Mouse (Mus musculus) midbrain, embryonic 12.5 days (tissue): ENCODE measurements at regions not wholly inside any gene's neighbourhood (a gene's known extent, or its start where the extent isn't known, plus 50 kb on each side); places are given as distances from the start of the nearest gene placed in this dataset.

ENCODE experiments used
- ATAC-seq: fragments of 200-750 bp; cut with Nextera tagmentation; 2 replicates; pipeline ENCODE4 v1.8.0; 2017; ENCODE audit warnings: low read depth, moderate TSS enrichment, moderate library complexity; ENCODE audit not compliant: low FRiP score
- H3K27ac ChIP-seq: fragments of 300-500 bp; sonication (generic); replicated peaks from 2 replicates; pipeline ENCODE4 v1.5.1; 2016; ENCODE audit warnings: mild to moderate bottlenecking
- H3K27me3 ChIP-seq: fragments of 300-500 bp; sonication (generic); 2 replicates; pipeline ENCODE4 v1.6.1; 2016; ENCODE audit warnings: mild to moderate bottlenecking
- H3K36me3 ChIP-seq: fragments of 300-500 bp; sonication (generic); 2 replicates; pipeline ENCODE4 v1.6.1; 2016
- H3K4me1 ChIP-seq: fragments of 300-500 bp; sonication (generic); 2 replicates; pipeline ENCODE4 v1.6.1; 2016
- H3K4me2 ChIP-seq: fragments of 300-500 bp; sonication (generic); replicated peaks from 2 replicates; pipeline ENCODE4 v1.6.1; 2016; ENCODE audit warnings: mild to moderate bottlenecking, moderate library complexity
- H3K4me3 ChIP-seq: fragments of 300-500 bp; sonication (generic); 2 replicates; pipeline ENCODE4 v1.5.1; 2016; ENCODE audit warnings: mild to moderate bottlenecking
- H3K9ac ChIP-seq: fragments of 300-500 bp; sonication (generic); replicated peaks from 2 replicates; pipeline ENCODE4 v1.6.1; 2016; ENCODE audit warnings: mild to moderate bottlenecking, moderate library complexity
- H3K9me3 ChIP-seq: fragments of 300-500 bp; sonication (generic); 2 replicates; pipeline ENCODE4 v1.6.1; 2016; ENCODE audit warnings: mild to moderate bottlenecking
- WGBS: fragments of 180-500 bp; shearing (Covaris S2); methylation state at CpG from one replicate; pipeline ENCODE4 v1.1.7; 2016; 5-methylcytosine and 5-hydroxymethylcytosine counted together

DNA sequence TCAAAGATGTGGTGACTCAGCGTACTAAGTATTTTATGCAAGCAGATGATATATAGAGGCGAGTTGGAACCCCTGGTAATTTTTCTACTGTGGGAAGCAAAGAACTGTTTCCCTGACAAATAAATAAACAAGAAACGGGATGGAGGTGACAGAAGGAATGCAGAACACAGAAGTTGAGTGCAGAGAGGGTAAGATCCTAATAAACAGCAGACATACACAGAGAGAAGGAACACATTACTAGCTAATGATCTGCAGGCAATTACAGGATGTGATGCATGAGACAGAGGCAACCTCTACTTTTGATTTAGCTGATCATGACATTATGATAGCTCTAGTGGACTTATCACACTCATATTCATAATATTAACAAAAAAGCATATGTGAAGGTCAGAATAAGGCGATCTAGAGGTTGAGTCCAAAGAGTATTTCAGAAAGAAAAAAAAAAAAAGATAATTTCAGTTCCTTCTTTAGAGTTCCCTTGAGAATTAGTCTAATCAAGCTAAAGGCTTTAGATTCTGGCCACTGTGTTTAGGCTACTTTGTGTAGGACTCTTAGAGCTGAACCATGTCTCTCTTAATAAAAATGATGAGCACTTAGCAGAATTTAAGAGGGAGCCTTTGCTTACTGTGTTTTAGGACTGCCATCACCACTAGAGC, 115.9 kb upstream of the Cadps start:
- H3K27me3 ChIP-seq: no peaks in the 10 kb centered on the region
- H3K4me3 ChIP-seq: no peak overlapping the region
- no peaks in the 10 kb centered on the region for H3K9me3 ChIP-seq
- 78% methylated on average over 4 of the region's 4 CpGs for WGBS
- no peaks in the 10 kb centered on the region for H3K36me3 ChIP-seq
- H3K27ac ChIP-seq: no peak overlapping the region
- no peaks in the 10 kb centered on the region for H3K4me1 ChIP-seq
- ATAC-seq: no peak
- no peak overlapping the region for H3K4me2 ChIP-seq
- H3K9ac ChIP-seq: no peak overlapping the region

DNA sequence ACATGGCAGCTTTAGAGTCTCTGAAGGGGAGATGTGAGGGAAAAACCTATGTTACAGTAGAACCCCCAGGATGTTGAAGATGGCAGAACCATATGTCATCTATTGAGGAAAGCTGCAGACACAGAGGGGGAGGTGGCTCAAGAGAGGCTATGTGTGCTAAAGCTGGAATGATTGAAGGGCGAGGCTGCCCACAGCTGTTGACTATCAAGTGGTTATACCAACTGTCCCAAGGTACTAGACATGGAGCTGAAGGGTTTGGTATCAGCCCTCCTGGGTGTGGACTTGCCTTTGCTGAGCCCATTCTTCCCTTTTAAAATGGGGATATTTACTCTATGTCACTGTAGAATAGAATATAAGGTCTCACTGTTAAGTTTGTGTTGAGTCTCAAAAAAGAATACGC, 113.5 kb upstream of the Cadps start:
- 95% methylated on average over 2 of the region's 2 CpGs for WGBS
- H3K36me3 ChIP-seq: no peaks in the 10 kb centered on the region

DNA sequence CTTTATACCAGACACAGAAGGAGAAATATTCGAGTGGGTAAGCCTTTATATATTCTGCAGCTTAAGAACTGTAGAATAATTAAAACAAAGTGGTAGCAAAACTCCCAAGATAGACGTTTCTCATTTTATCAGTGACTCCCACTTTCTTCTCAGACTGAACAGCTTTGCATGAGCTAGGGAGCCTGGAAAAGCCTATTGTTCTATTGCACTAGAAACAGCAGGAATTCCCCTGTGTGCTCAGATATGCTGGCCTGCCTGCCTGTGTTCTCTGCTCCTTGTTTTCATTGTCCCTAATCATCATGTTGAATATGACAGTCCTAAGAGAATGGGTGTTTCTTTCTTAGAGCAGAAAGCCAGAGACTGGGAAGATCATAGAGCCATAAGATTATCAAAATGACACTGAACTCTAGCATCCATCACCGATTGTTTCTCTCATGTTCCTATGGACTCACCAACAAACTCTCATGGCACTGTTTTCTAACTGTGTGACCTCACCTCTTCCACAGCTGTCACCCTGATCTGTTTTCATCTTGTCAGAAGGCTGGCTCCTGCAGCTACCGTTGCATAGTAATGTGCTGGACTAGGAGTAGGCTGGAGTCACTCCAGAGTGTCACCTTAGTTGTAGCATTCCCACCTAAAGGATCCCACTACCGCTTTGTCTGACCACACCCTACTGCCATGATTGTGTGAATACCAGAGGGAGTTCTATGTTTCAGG, 108.9 kb upstream of the Cadps start:
- 46% methylated on average over 5 of the region's 5 CpGs for WGBS
- Histone ChIP-seq H3K36me3 (no peaks in the 10 kb centered on the region), H3K4me2 (no peak overlapping the region), H3K9me3 (no peaks in the 10 kb centered on the region), H3K27me3 (no peaks in the 10 kb centered on the region), H3K4me3 (no peak overlapping the region), H3K27ac (no peak overlapping the region), H3K9ac (no peak overlapping the region), H3K4me1 (peaks cover 6% of the 10 kb centered on the region; the same call in 1 of the 2 replicates)
- ATAC-seq: peak; percentile 44; the same call in 1 of the 2 replicates

More for the DNA sequence above, 113.5 kb upstream of the Cadps start:
- no peak for ATAC-seq
- Histone ChIP-seq H3K27me3 (no peaks in the 10 kb centered on the region), H3K9me3 (no peaks in the 10 kb centered on the region), H3K4me3 (no peak overlapping the region), H3K9ac (no peak overlapping the region), H3K27ac (no peak overlapping the region), H3K4me1 (peaks cover 6% of the 10 kb centered on the region; the same call in 1 of the 2 replicates), H3K4me2 (no peak overlapping the region)

DNA sequence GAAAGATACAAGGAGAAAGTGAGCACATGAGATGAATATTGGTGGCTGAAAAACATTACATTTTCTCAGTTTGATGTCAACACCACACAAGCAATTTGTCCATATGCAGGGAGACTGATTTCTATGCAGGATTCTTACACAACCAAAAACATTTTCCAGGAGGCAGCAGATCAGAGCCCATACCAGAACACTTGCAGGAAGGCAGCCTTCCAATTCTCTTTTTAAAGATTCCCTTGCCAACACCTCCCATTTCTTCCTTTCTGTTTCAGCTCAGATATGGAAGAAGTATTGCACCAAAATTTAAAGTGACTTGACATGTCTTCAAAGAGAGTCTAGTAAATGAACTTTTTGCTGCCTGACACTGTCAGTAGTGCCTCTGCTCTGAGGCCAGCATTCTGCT, 100.7 kb upstream of the Cadps start:
- H3K27ac ChIP-seq: no peak overlapping the region

DNA sequence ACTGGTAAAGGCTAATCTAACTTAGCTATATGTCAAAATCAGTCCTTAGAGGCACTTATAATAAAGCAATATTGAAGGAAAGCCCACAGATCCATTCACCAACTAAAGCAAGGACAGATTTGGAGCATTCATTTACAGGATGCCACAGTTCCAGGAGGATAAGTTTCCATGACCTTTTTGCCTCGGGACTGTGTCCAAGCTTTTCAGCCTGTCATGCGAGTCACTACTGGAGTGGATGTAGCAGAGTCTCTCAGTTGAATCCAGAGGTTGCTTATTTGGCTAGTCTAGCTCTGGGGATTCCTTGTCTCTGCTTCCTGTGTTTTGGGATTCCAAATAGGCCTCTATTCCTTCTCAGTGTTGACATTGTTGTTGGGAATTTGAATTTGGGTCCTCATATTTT, 92.6 kb upstream of the Cadps start:
- 85% methylated on average over 2 of the region's 2 CpGs for WGBS
- H3K27me3 ChIP-seq: no peaks in the 10 kb centered on the region
- ATAC-seq: no peak
- H3K4me2 ChIP-seq: no peak overlapping the region
- H3K36me3 ChIP-seq: no peaks in the 10 kb centered on the region
- no peaks in the 10 kb centered on the region for H3K9me3 ChIP-seq
- no peak overlapping the region for H3K9ac ChIP-seq
- H3K27ac ChIP-seq: no peak overlapping the region
- H3K4me1 ChIP-seq: no peaks in the 10 kb centered on the region
- H3K4me3 ChIP-seq: no peak overlapping the region

More for the DNA sequence above, 100.7 kb upstream of the Cadps start:
- Histone ChIP-seq H3K27me3 (no peaks in the 10 kb centered on the region), H3K36me3 (no peaks in the 10 kb centered on the region), H3K4me2 (no peak overlapping the region), H3K4me3 (no peak overlapping the region), H3K9ac (no peak overlapping the region), H3K9me3 (no peaks in the 10 kb centered on the region), H3K4me1 (no peaks in the 10 kb centered on the region)
- ATAC-seq: no peak

DNA sequence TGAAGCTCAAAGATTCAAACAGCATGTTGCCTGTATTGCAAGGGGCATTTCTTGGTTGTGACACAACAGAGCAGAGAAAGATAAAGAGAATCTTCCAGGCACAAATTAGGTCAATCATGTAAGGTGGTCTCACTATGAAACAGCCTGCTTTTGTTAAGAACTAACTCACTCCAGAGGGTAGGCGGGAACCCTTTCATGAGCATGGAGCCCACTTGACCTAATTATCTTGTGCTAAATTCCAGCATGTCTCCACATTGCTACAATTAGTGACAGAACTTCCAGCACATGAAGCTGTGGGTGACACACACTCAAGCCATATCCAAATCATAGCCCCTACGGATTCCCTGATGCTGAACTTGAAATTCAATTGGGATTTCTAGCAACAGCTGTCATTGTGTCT, 91.1 kb upstream of the Cadps start:
- no peaks in the 10 kb centered on the region for H3K36me3 ChIP-seq
- no peak overlapping the region for H3K4me3 ChIP-seq
- no peak for ATAC-seq
- H3K4me1 ChIP-seq: no peaks in the 10 kb centered on the region
- H3K27ac ChIP-seq: no peak overlapping the region
- WGBS: 65% methylated on average over 2 of the region's 2 CpGs
- H3K4me2 ChIP-seq: no peak overlapping the region
- no peaks in the 10 kb centered on the region for H3K9me3 ChIP-seq
- no peak overlapping the region for H3K9ac ChIP-seq
- no peaks in the 10 kb centered on the region for H3K27me3 ChIP-seq

DNA sequence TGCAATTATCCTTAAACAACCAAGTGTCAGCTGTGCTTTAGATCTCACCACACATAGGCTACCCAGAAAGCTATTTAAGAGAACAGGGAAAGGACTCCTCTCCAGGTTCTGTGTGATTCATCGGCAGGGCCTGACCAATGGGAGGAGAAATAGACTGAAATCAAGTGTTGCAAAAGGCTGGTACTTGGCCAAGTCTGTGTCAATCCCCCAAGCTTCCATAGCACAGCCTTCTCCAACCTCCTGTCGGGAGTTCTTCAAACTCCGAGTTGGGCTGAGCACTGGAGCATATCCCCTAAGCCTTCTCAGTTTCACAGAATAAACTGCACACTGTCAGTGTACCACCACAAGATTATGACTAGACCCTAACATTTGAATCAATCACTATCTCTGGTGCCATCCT, 90.5 kb upstream of the Cadps start:
- Histone ChIP-seq H3K9me3 (no peaks in the 10 kb centered on the region), H3K36me3 (no peaks in the 10 kb centered on the region), H3K27ac (no peak overlapping the region), H3K4me3 (no peak overlapping the region), H3K4me1 (no peaks in the 10 kb centered on the region), H3K4me2 (no peak overlapping the region), H3K9ac (no peak overlapping the region), H3K27me3 (no peaks in the 10 kb centered on the region)
- no peak for ATAC-seq
- 81% methylated on average over 3 of the region's 3 CpGs for WGBS

DNA sequence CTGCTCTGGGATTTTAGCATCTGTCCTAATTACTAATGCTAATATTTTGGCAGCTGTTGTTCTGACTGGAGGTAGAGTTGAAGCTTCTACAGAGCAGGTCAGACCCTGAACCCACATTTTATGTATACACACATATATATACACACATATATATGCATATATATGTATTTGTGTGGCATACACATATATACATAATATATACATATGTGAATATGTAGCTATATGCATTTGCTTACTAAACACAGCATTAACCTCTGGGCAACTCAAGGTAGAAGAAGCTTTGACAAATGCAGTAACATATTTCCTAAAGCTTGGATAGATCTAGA, 54.4 kb upstream of the Cadps start:
- Histone ChIP-seq H3K9me3 (no peaks in the 10 kb centered on the region), H3K36me3 (no peaks in the 10 kb centered on the region), H3K27ac (no peak overlapping the region), H3K27me3 (no peaks in the 10 kb centered on the region), H3K4me2 (no peak overlapping the region), H3K4me1 (no peaks in the 10 kb centered on the region), H3K4me3 (no peak overlapping the region), H3K9ac (no peak overlapping the region)
- no peak for ATAC-seq

DNA sequence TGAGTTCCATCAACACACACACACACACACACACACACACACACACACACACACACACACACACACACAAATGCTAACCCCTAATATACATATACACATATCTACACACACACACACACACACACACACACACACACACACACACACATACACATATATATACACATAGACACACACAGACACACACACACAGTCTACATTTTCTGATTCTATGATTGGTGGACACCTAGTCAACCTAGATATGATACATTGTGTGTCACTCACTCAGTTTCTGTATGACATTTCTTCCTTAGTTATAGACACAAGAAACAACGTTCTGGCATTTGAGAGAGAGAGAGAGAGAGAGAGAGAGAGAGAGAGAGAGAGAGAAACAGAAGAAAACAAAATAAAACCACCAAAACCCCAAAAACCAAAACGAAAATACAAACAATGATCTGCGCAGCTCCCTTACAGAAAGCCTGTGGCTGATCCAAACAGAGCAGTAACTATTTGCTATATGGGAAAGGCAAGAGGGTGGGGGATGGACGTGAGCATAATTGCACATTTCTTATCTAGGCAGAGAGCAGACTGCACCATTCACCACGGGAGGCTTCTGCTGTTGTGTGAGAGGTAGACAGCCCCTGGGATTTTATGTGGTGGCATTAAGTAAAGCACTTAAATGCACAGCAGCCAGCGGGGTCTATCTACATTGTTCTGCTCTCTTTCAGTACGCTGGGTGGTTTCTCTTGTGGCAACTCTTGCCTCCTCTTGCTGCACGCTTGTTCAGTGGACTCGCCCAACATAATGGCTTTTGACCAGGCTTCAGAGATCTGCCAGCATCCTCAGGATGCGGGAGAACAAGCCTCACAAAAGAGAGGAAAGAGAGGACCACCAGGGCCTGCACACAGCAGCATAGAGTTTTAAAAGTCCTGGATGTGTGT, 53.8 kb upstream of the Cadps start:
- Histone ChIP-seq H3K4me1 (no peaks in the 10 kb centered on the region), H3K27ac (peak overlapping the region; percentile 42; the same call in 1 of the 2 replicates), H3K27me3 (no peaks in the 10 kb centered on the region), H3K4me3 (no peak overlapping the region), H3K36me3 (no peaks in the 10 kb centered on the region), H3K9me3 (no peaks in the 10 kb centered on the region), H3K9ac (no peak overlapping the region), H3K4me2 (no peak overlapping the region)
- ATAC-seq: peak; percentile 78
- 54% methylated on average over 10 of the region's 10 CpGs for WGBS
